Mouse (Mus musculus) cortical plate, adult 2 months (tissue): Measurements from ENCODE around the gene Mmp9.

ENCODE experiments used
- CTCF ChIP-seq: fragments of 200-500 bp; IDR thresholded peaks from 2 replicates; pipeline ENCODE4 v1.5.1; 2011; ENCODE audit warnings: mild to moderate bottlenecking, control low read depth, low read length; ENCODE audit not compliant: insufficient read depth; ENCODE audit errors: extremely low read depth
- POLR2A ChIP-seq: fragments of 200-500 bp; IDR thresholded peaks from 2 replicates; pipeline ENCODE4 v1.6.1; 2011; ENCODE audit warnings: mild to moderate bottlenecking, low read length, control low read depth; ENCODE audit not compliant: insufficient read depth; ENCODE audit errors: extremely low read depth

GRCm38 (mm10) chr2:164898008-164898407, 42.6 kb upstream of the Mmp9 start:
- TF ChIP-seq CTCF (no peak), POLR2A (no peak)
